ENCODE assay signal across 7 mouse cellular contexts in the genomic region with DNA sequence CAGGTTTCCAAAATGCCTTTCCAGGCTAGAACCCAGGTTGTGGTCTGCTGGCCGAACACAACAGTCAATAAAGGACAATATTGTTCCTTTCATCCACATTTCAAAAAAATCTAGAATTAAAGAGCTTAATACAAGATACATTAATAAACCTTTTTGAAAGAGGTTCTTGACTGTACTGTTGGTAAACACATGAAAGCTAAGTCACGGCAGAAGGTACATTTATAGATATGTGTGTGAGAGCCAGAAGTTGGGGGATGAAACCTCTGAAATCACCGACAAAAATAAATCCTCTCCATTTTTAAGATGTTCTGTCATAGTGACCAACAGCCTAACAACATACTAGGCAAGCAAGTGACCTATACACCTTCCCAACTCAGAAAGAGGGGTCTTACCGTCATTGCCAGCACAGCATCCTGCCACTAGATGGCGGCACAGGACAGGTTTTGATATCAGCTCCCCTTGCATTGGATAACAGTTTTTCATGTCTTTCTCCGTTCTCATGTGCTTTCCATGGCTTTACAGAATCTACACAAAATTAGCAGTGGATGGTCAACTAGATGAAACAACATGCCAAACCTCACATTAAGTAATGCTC.
DNase-seq lines count a peak whose midpoint lies in the region; ATAC-seq and TF ChIP-seq lines count a peak whose summit lies in the region.

No protein-coding gene starts in this region.

- H3K4me2 ChIP-seq in intestine, embryonic 16.5 days (ENCODE audit: low read depth, low read length): peak overlapping the region; percentile 28
- H3K4me2 ChIP-seq in midbrain, embryonic 12.5 days (replicated peaks): no peak overlapping the region

- 16% methylated on average over 6 of the region's 6 CpGs for WGBS in intestine, embryonic 16.5 days
- 10% methylated on average over 6 of the region's 6 CpGs for WGBS in midbrain, embryonic 12.5 days
- 6% methylated on average over 6 of the region's 6 CpGs for WGBS in small intestine, adult 2 months

- H3K9ac ChIP-seq in intestine, embryonic 16.5 days (ENCODE audit: low read depth, low read length): no peak overlapping the region
- no peak overlapping the region for H3K9ac ChIP-seq in midbrain, embryonic 12.5 days (replicated peaks)

- no peak for TF ChIP-seq POLR2A in small intestine, adult 2 months (IDR thresholded peaks at IDR 0.05; ENCODE audit: low read depth, low read length)

- H3K27me3 ChIP-seq in intestine, embryonic 16.5 days (replicated peaks; ENCODE audit: control insufficient read depth, insufficient read depth, low read length): no peaks in the 10 kb centered on the region
- no peaks in the 10 kb centered on the region for H3K27me3 ChIP-seq in midbrain, embryonic 12.5 days
- no peaks in the 10 kb centered on the region for H3K27me3 ChIP-seq in small intestine, adult 2 months (ENCODE audit: control insufficient read depth, insufficient read depth, low read length)

- ATAC-seq in activated CD4-positive, CD25-positive, alpha-beta regulatory T cell, adult 4 months: peak; percentile 75
- peak; percentile 82 for ATAC-seq in intestine, embryonic 16.5 days
- ATAC-seq in midbrain, embryonic 12.5 days (ENCODE audit: low FRiP score, low read depth): peak; percentile 80

- H3K4me3 ChIP-seq in intestine, embryonic 16.5 days (ENCODE audit: low read length): no peak overlapping the region
- H3K4me3 ChIP-seq in midbrain, embryonic 12.5 days: no peak overlapping the region
- no peak overlapping the region for H3K4me3 ChIP-seq in small intestine, adult 2 months (ENCODE audit: low read depth, low read length)

- H3K36me3 ChIP-seq in intestine, embryonic 16.5 days (ENCODE audit: control insufficient read depth, insufficient read depth, low read length): no peaks in the 10 kb centered on the region
- no peaks in the 10 kb centered on the region for H3K36me3 ChIP-seq in midbrain, embryonic 12.5 days
- H3K36me3 ChIP-seq in small intestine, adult 2 months (ENCODE audit: control insufficient read depth, insufficient read depth, low read length): no peaks in the 10 kb centered on the region

- DNase-seq in cerebellum, postnatal 36 days: peak; percentile 73 to 76
- peak; percentile 11 to 38 for DNase-seq in gastrocnemius, adult 8-10 months (ENCODE audit: low spot score in 2 of 2)
- peak; percentile 56 to 63 for DNase-seq in left cerebral cortex, postnatal 36 days (ENCODE audit: low spot score in 2 of 2)

- no peak overlapping the region for H3K27ac ChIP-seq in intestine, embryonic 16.5 days (ENCODE audit: low read length)
- no peak overlapping the region for H3K27ac ChIP-seq in midbrain, embryonic 12.5 days (replicated peaks)
- H3K27ac ChIP-seq in small intestine, adult 2 months (ENCODE audit: insufficient read depth, low read depth, low read length): no peak overlapping the region

- peak; percentile 93; the same call in 1 of the 2 replicates for TF ChIP-seq CTCF in small intestine, adult 2 months (IDR thresholded peaks at IDR 0.05; ENCODE audit: extremely low read depth, insufficient read length, insufficient replicate concordance, low read depth, low read length)

- H3K4me1 ChIP-seq in intestine, embryonic 16.5 days (ENCODE audit: control insufficient read depth, insufficient read depth, low read length): no peaks in the 10 kb centered on the region
- H3K4me1 ChIP-seq in midbrain, embryonic 12.5 days: no peaks in the 10 kb centered on the region
- peaks cover 9% of the 10 kb centered on the region; the same call in 1 of the 2 replicates for H3K4me1 ChIP-seq in small intestine, adult 2 months (ENCODE audit: control insufficient read depth, insufficient read depth, insufficient read length, low read length)

- intact Hi-C loops in left cerebral cortex, postnatal 36 days (cut with DNase I): loop anchor here (1.0 to 10.0 kb wide), 3 partner anchors 384 to 1470 kb away; no protein-coding TSS in a partner anchor

- H3K9me3 ChIP-seq in intestine, embryonic 16.5 days (ENCODE audit: control insufficient read depth, low read length): no peaks in the 10 kb centered on the region
- no peaks in the 10 kb centered on the region for H3K9me3 ChIP-seq in midbrain, embryonic 12.5 days

Comparison
In these comparisons a context has a peak if more than half of its experiments do, and no peak if none do; other contexts are left out.
1. DNase-seq: peak in every context shown above with its lines; median percentile 74 in cerebellum, postnatal 36 days; 60 in left cerebral cortex, postnatal 36 days; 24 in gastrocnemius, adult 8-10 months.